ENCODE assay signal across 8 mouse cellular contexts in genomic region chr4:141010941-141011429, GRCm38 (mm10). TPM values are rescaled to one million over a fixed set of nuclear protein-coding genes. Genes with fewer than 3 reads are reported as not detected.
A peak's percentile ranks its signal among the peaks of the same experiment; 100 is the strongest.
DNase-seq lines count a peak whose midpoint lies in the region; ATAC-seq and TF ChIP-seq lines count a peak whose summit lies in the region.

No protein-coding gene starts in this region.

- ATAC-seq in liver, embryonic 13.5 days (ENCODE audit: low read depth) = no peak

- H3K27ac ChIP-seq in ES-E14 (ENCODE audit: insufficient read depth, low read depth, low read length, poor library complexity, severe bottlenecking) = no peak overlapping the region
- peak overlapping the region; percentile 97 for H3K27ac ChIP-seq in embryonic facial prominence, embryonic 10.5 days (replicated peaks)
- H3K27ac ChIP-seq in liver, embryonic 13.5 days = no peak overlapping the region
- no peak overlapping the region for H3K27ac ChIP-seq in olfactory bulb, adult 2 months (ENCODE audit: insufficient read depth, low read depth, low read length)

- H3K9ac ChIP-seq in ES-E14 (ENCODE audit: insufficient read depth, low read depth, low read length, poor library complexity, severe bottlenecking) = no peak overlapping the region
- peak overlapping the region; percentile 39; the same call in 1 of the 2 replicates for H3K9ac ChIP-seq in liver, embryonic 13.5 days

- DNase-seq in ES-E14 (ENCODE audit: low read depth, low spot score) = no peak
- DNase-seq in embryonic facial prominence, embryonic 10.5 days (ENCODE audit: low spot score) = peak; percentile 85
- DNase-seq in heart, postnatal 4 days = peak; percentile 49
- no peak for DNase-seq in liver, embryonic 13.5 days
- DNase-seq in adrenal gland, postnatal 36 days = no peak
- no peak for DNase-seq in cerebellum, postnatal 10 days
- DNase-seq in layer of hippocampus, adult 9-11 months = no peak

- WGBS in embryonic facial prominence, embryonic 10.5 days = under 1% methylated on average over 17 of the region's 17 CpGs
- 12% methylated on average over 17 of the region's 17 CpGs for WGBS in liver, embryonic 13.5 days (ENCODE audit: insufficient replicate concordance)
- 5% methylated on average over 17 of the region's 17 CpGs for WGBS in olfactory bulb, adult 2 months

- no peaks in the 10 kb centered on the region for H3K9me3 ChIP-seq in ES-E14 (ENCODE audit: control insufficient read depth, insufficient read depth, low read depth, low read length)
- H3K9me3 ChIP-seq in embryonic facial prominence, embryonic 10.5 days = 0 out of 2 replicates have a peak, but pooled peaks cover 3% of the 10 kb centered on the region
- H3K9me3 ChIP-seq in liver, embryonic 13.5 days (replicated peaks) = no peaks in the 10 kb centered on the region

- H3K4me2 ChIP-seq in liver, embryonic 13.5 days = peak overlapping the region; percentile 62

- H3K36me3 ChIP-seq in ES-E14 (ENCODE audit: control insufficient read depth, insufficient read depth, low read length, poor library complexity, severe bottlenecking) = peaks cover 19% of the 10 kb centered on the region
- H3K36me3 ChIP-seq in embryonic facial prominence, embryonic 10.5 days (replicated peaks) = peaks cover 64% of the 10 kb centered on the region
- peaks cover 13% of the 10 kb centered on the region for H3K36me3 ChIP-seq in liver, embryonic 13.5 days

- TF ChIP-seq CTCF in olfactory bulb, adult 2 months (IDR thresholded peaks at IDR 0.05; ENCODE audit: insufficient read depth, low read depth, low read length) = no peak

- no peaks in the 10 kb centered on the region for H3K27me3 ChIP-seq in embryonic facial prominence, embryonic 10.5 days (replicated peaks; ENCODE audit: low read depth, poor library complexity, severe bottlenecking)
- peaks cover 34% of the 10 kb centered on the region for H3K27me3 ChIP-seq in liver, embryonic 13.5 days

- no peaks in the 10 kb centered on the region for H3K4me1 ChIP-seq in ES-E14 (ENCODE audit: control insufficient read depth in 2 of 2, insufficient read depth in 2 of 2, low read length in 2 of 2, poor library complexity in 1 of 2)
- peaks cover 40% of the 10 kb centered on the region for H3K4me1 ChIP-seq in embryonic facial prominence, embryonic 10.5 days
- peaks cover 28% of the 10 kb centered on the region for H3K4me1 ChIP-seq in liver, embryonic 13.5 days (replicated peaks)
- peaks cover 26% of the 10 kb centered on the region for H3K4me1 ChIP-seq in olfactory bulb, adult 2 months (ENCODE audit: control insufficient read depth, insufficient read depth, low read length)

- H3K4me3 ChIP-seq in ES-E14 (ENCODE audit: insufficient read depth in 1 of 2, low read depth in 1 of 2, low read length in 2 of 2, poor library complexity in 1 of 2, severe bottlenecking in 1 of 2) = peak overlapping the region; percentile 26 to 39; a peak in 2 of 4 replicates
- peak overlapping the region; percentile 76 for H3K4me3 ChIP-seq in embryonic facial prominence, embryonic 10.5 days
- H3K4me3 ChIP-seq in liver, embryonic 13.5 days (replicated peaks) = peak overlapping the region; percentile 50
- peak overlapping the region; percentile 49 for H3K4me3 ChIP-seq in olfactory bulb, adult 2 months (ENCODE audit: insufficient read depth, low read depth, low read length)

- no peak for TF ChIP-seq POLR2A in olfactory bulb, adult 2 months (IDR thresholded peaks at IDR 0.05; ENCODE audit: insufficient read depth, low read depth, low read length)

- in situ Hi-C loops in ES-E14 (cut with MboI; ENCODE audit: low sequenced_read_pairs in 2 of 2, unreplicated experiment in 2 of 2) = no loop called here

TF ChIP-seq in ES-E14, 5 proteins besides CTCF, POLR2A, EP300 and RAD21:
- TF ChIP-seq HCFC1 (IDR thresholded peaks at IDR 0.05; ENCODE audit: borderline replicate concordance, insufficient read depth, low read length) (no peak), ZC3H11A (IDR thresholded peaks at IDR 0.05; ENCODE audit: borderline replicate concordance, low read depth, low read length) (no peak), MAFK (IDR thresholded peaks at IDR 0.05; ENCODE audit: insufficient read depth, low read depth, low read length) (no peak), CHD2 (IDR thresholded peaks at IDR 0.05; ENCODE audit: low read depth, low read length) (no peak), ZNF384 (IDR thresholded peaks at IDR 0.05; ENCODE audit: low read depth, low read length) (no peak)

RNA-seq across cellular contexts. Expression of gene Mfap2, which starts 0.8 kb away (rescaled TPM):
- 1.4 and 1.5 TPM in 2 replicates for total RNA-seq in ES-E14 (2012; rRNA removed)
- 399 and 480 TPM in 2 replicates for polyA plus RNA-seq in embryonic facial prominence, embryonic 10.5 days (2016; fragmentation: Nextera tagmentation; extraction: Ambion mirVana)
- total RNA-seq in heart, postnatal 4 days (2021) = 10 to 100 TPM; 63.0 to 65.1 TPM
- polyA plus RNA-seq in liver, embryonic 13.5 days (2015; fragmentation: Nextera tagmentation; extraction: Ambion mirVana) = 21.8 and 22.5 TPM in 2 replicates
- polyA plus RNA-seq in olfactory bulb, adult 2 months (2012; ENCODE audit: insufficient read depth, insufficient read length, low replicate concordance, missing spikeins) = not detected in 2 replicates
- 10 to 100 TPM in 1 of 2 experiments, 1 to 10 TPM in 1; 8.4 to 10.5 TPM for total RNA-seq in adrenal gland, postnatal 36 days (2021)

RNA-seq across cellular contexts. Expression of gene Atp13a2, which starts 24.3 kb away (rescaled TPM):
- 31.1 and 48.9 TPM in 2 replicates for total RNA-seq in ES-E14 (2012; rRNA removed)
- 42.4 and 43.2 TPM in 2 replicates for polyA plus RNA-seq in embryonic facial prominence, embryonic 10.5 days (2016; fragmentation: Nextera tagmentation; extraction: Ambion mirVana)
- total RNA-seq in heart, postnatal 4 days (2021) = 10 to 100 TPM; 22.4 to 24.3 TPM
- polyA plus RNA-seq in liver, embryonic 13.5 days (2015; fragmentation: Nextera tagmentation; extraction: Ambion mirVana) = 15.6 and 16.1 TPM in 2 replicates
- not detected in 2 replicates for polyA plus RNA-seq in olfactory bulb, adult 2 months (2012; ENCODE audit: insufficient read depth, insufficient read length, low replicate concordance, missing spikeins)
- total RNA-seq in adrenal gland, postnatal 36 days (2021) = 10 to 100 TPM; 33.3 to 34.2 TPM

RNA-seq across cellular contexts. Expression of gene Crocc, which starts 49.4 kb away (rescaled TPM):
- 15.2 and 33.2 TPM in 2 replicates for total RNA-seq in ES-E14 (2012; rRNA removed)
- 11.0 and 11.3 TPM in 2 replicates for polyA plus RNA-seq in embryonic facial prominence, embryonic 10.5 days (2016; fragmentation: Nextera tagmentation; extraction: Ambion mirVana)
- total RNA-seq in heart, postnatal 4 days (2021) = 1 to 10 TPM; 8.2 to 8.3 TPM
- 0.48 and 0.59 TPM in 2 replicates for polyA plus RNA-seq in liver, embryonic 13.5 days (2015; fragmentation: Nextera tagmentation; extraction: Ambion mirVana)
- polyA plus RNA-seq in olfactory bulb, adult 2 months (2012; ENCODE audit: insufficient read depth, insufficient read length, low replicate concordance, missing spikeins) = not detected in 2 replicates
- total RNA-seq in adrenal gland, postnatal 36 days (2021) = 1 to 10 TPM; 5.5 to 5.8 TPM

RNA-seq across cellular contexts. Expression of gene Sdhb, which starts 50.0 kb away (rescaled TPM):
- total RNA-seq in ES-E14 (2012; rRNA removed) = 133 and 135 TPM in 2 replicates
- 432 and 438 TPM in 2 replicates for polyA plus RNA-seq in embryonic facial prominence, embryonic 10.5 days (2016; fragmentation: Nextera tagmentation; extraction: Ambion mirVana)
- total RNA-seq in heart, postnatal 4 days (2021) = 100 to 1,000 TPM; 633 to 638 TPM
- 242 TPM in 2 replicates for polyA plus RNA-seq in liver, embryonic 13.5 days (2015; fragmentation: Nextera tagmentation; extraction: Ambion mirVana)
- not detected in 2 replicates for polyA plus RNA-seq in olfactory bulb, adult 2 months (2012; ENCODE audit: insufficient read depth, insufficient read length, low replicate concordance, missing spikeins)
- total RNA-seq in adrenal gland, postnatal 36 days (2021) = 100 to 1,000 TPM; 418 to 498 TPM

Comparison
In these comparisons a context has a peak if more than half of its experiments do, and no peak if none do; other contexts are left out.
1. DNase-seq: peak in embryonic facial prominence, embryonic 10.5 days (single experiment) and heart, postnatal 4 days (single experiment); none in ES-E14 (single experiment), liver, embryonic 13.5 days (single experiment), adrenal gland, postnatal 36 days (0 of 2), cerebellum, postnatal 10 days (0 of 2) and layer of hippocampus, adult 9-11 months (single experiment).
2. RNA of gene Mfap2, which starts 0.8 kb away (total RNA-seq): 63.0 to 65.1 TPM in heart, postnatal 4 days; 8.4 to 10.5 TPM in adrenal gland, postnatal 36 days and 1.4 to 1.5 TPM in ES-E14; every median in the first group is over 4 times any median in the second.
3. Peak in every context shown above with its lines, with median percentiles within 50 percentile points of each other: H3K4me3 ChIP-seq.